Mouse (Mus musculus): Measurements from ENCODE around the gene Mrpl4. TPM values are rescaled to one million over a fixed set of nuclear protein-coding genes. Genes with fewer than 3 reads are reported as not detected.
A peak's percentile ranks its signal among the peaks of the same experiment; 100 is the strongest.

Mrpl4 gene
- total RNA-seq, 2 experiments from 2014 or later = 13.0 to 18.0 TPM

DNA sequence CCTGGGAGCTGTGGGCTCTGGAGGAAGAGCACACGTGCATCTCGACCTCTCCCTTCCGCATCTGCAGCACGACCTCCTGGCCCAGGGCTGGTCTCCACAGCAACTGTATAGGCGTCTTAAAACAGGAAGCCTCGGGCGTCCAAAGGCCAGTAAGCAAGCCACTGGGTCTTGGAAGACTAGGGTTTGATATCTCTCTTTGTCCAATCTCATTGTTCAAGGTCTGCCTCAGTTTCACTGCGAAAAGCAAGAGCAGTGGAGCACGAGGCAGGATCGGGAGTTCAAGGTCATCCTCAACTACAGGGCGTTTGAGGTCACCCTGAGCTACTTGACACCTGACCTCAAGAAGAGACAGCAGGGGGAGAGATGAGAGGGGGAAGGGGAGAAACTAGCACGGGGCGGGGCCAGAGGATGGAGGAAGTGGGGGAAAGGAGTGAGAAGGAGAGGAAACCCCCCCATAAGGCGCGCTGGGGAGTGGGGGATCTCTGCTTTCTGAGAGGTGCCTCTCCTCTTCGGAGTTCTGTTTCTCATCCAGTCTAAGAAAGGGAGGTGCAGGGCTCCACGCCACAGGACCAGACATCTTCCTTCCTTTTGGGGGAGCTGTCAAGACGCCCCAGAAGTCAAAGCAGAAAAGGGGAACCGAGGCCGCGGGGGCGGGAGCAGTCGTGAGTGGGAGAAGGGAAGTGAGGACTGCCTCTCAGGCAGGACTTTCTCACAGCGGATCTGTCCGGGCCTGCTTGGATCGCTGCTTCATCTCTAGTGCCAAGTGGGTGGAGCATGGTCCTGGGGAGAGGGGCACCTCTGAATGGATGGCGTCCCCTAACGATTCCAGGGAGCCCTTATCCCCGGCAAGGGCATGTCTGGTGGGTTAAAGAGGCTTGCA is 12.4 kb downstream of the Mrpl4 start:
- ATAC-seq (replicated peaks; ENCODE audit: low FRiP score, poor library complexity, severe bottlenecking) = no peak

DNA sequence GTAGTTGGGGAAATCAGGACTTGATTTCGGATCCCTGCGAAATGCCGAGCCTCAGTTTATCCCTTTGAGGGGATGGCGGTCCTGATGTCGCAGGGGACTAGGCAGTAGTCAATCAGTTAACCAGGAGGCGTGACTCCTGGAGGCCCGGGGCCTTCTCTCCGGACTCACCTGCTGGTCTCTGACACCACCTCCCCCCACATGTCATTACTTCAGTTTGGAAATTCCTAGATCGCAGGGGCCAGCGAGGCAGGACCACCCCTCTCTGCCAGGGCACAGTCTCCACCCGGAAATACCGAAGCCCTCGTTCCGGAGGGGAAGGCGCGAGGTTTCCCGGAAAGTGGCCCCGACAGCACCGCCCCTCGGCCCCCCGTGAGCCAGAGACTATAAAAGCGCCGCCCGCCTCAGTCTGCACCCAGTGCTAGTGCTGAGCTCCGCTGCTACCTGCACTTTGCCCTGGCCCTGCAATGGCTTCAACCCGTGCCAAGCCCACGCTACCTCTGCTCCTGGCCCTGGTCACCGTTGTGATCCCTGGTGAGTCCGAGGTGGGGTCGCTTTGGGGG is 13.1 kb downstream of the Mrpl4 start, which contains the start of gene Icam1:
TSS of gene Icam1 (plus strand) at position 415 of the 560 bp plus-strand sequence.
- no peak for ATAC-seq (replicated peaks; ENCODE audit: low FRiP score, poor library complexity, severe bottlenecking)

DNA sequence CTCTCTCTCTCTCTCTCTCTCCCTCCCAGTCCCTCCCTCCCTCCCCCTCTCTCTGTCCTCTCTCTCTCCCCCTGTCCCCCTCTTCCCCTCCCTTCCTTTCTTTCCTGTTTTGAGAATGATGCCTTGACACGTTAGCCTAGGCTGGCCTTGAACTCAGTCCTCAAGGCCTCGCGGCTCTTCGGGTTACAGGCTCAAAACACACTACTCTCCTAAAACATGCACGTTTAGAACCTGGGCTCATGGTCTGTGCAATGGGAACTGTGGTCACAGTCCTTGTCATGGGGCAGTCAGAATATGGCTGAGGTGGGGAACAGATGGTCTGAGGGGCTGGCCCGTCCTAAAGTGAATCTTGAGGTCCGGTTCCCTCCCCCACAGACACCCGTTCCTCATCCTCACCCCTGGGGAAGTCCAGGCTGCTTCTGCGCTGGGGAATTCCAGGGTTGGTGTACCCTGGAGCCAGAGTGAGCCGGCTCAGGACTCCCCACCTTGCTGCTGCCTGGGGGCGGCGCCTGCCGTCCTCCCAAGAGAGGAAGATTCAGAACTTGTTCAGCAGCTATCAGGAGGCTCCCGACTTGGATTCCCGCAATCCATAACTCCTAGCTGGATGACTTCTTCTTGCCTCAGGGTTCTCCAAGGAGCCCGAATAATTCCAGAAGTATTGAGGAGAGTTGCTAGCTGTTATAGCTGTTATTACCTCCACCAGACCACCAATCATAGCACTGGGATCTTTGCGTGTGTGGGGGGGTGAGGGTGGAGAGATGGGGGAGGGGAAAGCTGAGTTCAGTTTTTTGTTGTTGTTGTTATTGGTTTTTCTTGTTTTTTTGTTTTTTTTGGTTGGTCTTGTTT is 14.0 kb downstream of the Mrpl4 start:
- ATAC-seq (replicated peaks; ENCODE audit: low FRiP score, poor library complexity, severe bottlenecking) = no peak

DNA sequence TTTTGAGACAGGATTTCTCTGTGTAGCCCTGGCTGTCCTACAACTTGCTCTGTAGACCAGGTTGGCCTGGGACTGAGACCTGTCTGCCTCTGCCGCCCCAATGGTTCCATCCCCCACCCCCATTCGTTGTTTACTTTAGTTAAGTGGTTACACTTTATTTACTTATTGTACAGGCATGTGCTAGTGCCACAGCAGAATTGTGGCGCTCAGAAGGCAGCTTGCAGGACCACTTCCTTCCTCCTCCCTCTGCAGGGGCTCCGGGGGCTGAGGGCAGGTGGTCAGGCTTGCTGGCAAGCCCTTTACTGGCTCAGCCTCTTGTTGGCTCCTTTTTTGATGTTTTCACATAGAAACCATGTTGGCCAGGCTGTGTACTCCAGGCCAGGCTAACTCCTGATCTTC is 14.6 kb downstream of the Mrpl4 start:
- ATAC-seq (replicated peaks; ENCODE audit: low FRiP score, poor library complexity, severe bottlenecking) = no peak

DNA sequence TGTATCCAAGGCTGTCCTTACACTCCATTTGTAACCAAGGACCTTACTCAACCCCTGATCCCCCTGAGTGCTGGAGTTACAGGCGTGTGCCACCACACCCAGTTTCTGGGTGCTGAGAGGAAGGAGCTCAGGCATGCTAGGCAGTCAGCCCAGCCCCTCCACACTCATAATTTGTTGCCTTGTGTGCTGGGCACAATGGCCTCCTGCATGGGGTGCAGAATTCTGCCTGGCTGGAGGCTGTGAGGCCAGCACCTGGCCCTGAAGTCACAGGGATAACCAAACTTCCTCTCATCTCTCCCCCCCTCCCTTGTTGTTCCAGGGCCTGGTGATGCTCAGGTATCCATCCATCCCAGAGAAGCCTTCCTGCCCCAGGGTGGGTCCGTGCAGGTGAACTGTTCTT is 16.1 kb downstream of the Mrpl4 start:
- ATAC-seq (replicated peaks; ENCODE audit: low FRiP score, poor library complexity, severe bottlenecking) = no peak

DNA sequence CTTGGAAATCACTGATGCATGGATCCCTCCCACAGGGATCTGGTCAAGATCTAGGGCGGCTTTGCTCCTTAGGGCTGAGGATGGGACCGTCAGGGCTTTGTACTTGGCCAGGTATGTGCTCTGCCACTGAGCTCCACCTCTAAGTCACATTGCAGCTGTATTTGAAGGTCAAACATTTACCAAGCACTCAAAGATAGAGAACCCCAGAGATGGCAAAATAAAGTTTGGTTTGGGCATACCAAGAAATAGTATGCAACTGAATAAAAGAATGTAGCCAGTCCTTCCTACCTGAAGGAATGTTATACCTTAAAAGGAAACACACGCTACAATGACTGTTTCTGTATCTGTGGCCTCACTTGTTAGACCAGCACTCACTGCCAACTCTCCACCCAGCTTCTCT is 18.8 kb downstream of the Mrpl4 start:
- no peak for ATAC-seq (replicated peaks; ENCODE audit: low FRiP score, poor library complexity, severe bottlenecking)

DNA sequence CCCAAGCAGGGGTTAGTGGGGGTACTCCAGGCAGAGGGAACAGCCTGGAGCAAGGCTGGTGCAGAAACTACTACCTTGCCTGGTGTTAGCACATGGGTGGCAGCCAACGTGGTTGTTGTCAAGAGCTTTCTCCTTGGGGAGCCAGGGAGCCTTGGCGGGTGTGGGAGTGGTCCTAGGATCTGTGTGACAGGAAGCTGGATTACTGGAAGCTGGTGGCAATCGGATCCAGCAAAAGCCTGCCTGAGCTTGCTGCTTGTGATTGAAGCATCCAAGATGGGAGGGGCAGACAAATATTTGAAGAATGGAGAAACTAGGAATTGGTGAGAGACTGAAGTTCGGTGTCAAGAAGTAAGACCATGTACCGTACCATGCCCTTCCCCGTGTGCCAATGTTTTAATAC is 19.8 kb downstream of the Mrpl4 start:
- ATAC-seq (replicated peaks; ENCODE audit: low FRiP score, poor library complexity, severe bottlenecking) = no peak

DNA sequence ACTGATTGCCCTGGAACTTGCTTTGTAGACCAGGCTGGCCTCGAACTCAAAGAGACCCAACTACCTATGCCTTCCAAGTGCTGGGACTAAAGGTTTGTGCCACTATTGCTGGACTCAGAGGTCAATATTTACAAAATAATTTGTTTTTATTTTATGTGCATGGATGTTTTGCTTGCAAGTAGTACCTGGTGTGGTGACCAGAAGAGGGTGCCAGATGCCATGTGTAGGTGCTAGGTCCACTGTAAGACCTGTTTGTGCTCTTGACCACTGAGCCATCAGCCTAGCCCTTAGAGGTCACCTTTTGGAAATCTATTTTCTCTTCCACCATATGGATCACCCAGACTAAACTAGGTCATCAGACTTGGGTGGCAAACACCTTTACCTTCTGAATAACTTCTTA is 20.2 kb downstream of the Mrpl4 start:
- no peak for ATAC-seq (replicated peaks; ENCODE audit: low FRiP score, poor library complexity, severe bottlenecking)

DNA sequence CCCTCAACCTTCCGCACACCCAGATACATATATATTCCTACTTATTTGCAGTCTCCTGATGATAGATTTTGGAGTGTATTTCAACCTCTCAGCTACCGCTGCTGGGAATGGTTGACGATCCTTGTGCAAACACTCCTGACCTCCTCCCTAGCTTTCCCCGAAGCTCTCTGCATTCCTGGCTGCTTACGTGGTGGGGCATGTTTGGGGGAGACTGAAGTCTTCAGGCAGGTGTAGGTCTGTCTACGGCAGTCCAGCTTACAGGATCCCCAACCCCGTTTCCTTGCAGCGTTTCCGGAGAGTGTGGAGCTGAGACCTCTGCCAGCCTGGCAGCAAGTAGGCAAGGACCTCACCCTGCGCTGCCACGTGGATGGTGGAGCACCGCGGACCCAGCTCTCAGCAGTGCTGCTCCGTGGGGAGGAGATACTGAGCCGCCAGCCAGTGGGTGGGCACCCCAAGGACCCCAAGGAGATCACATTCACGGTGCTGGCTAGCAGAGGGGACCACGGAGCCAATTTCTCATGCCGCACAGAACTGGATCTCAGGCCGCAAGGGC is 22.8 kb downstream of the Mrpl4 start:
- ATAC-seq (replicated peaks; ENCODE audit: low FRiP score, poor library complexity, severe bottlenecking) = no peak

DNA sequence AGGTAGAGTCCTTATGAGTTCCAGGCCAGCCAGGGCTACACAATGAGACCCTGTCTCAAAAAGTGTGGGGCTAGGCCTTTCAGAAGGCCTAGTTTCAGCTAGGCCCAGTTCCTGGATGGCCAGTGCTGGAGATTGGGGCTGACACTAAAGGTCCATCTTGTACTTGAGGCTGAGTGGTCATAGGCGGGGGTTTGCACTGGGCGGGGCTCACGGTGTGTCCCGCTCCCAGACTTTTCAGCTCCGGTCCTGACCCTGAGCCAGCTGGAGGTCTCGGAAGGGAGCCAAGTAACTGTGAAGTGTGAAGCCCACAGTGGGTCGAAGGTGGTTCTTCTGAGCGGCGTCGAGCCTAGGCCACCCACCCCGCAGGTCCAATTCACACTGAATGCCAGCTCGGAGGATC is 24.3 kb downstream of the Mrpl4 start:
- ATAC-seq (replicated peaks; ENCODE audit: low FRiP score, poor library complexity, severe bottlenecking) = no peak

DNA sequence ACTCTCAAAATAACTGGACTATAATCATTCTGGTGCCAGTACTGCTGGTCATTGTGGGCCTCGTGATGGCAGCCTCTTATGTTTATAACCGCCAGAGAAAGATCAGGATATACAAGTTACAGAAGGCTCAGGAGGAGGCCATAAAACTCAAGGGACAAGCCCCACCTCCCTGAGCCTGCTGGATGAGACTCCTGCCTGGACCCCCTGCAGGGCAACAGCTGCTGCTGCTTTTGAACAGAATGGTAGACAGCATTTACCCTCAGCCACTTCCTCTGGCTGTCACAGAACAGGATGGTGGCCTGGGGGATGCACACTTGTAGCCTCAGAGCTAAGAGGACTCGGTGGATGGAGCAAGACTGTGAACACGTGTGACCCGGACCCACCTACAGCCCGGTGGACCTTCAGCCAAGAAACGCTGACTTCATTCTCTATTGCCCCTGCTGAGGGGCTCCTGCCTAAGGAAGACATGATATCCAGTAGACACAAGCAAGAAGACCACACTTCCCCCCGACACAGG is 25.3 kb downstream of the Mrpl4 start:
- ATAC-seq (replicated peaks; ENCODE audit: low FRiP score, poor library complexity, severe bottlenecking) = no peak

DNA sequence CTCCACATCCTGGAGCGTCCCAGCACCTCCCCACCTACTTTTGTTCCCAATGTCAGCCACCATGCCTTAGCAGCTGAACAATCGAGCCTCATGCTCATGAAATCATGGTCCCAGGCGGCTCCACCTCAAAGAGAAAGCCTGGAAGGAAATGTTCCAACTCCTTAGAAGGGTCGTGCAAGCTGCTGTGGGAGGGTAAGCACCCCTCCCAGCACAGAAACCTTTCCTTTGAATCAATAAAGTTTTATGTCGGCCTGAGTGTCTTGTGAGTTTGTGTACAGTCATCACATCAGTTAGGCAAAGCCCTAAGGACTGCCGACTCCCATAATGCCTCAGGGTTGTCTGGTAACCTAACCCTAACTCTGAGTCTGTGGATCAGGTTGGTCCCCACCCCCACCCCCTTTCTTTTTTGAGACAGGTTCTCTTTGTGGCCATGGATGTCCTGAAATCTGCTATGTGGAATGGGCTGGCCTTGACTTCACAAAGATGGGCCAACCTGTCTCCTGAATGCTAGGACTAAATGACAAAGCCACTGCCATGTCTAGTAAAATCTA is 26.1 kb downstream of the Mrpl4 start:
- ATAC-seq (replicated peaks; ENCODE audit: low FRiP score, poor library complexity, severe bottlenecking) = no peak

DNA sequence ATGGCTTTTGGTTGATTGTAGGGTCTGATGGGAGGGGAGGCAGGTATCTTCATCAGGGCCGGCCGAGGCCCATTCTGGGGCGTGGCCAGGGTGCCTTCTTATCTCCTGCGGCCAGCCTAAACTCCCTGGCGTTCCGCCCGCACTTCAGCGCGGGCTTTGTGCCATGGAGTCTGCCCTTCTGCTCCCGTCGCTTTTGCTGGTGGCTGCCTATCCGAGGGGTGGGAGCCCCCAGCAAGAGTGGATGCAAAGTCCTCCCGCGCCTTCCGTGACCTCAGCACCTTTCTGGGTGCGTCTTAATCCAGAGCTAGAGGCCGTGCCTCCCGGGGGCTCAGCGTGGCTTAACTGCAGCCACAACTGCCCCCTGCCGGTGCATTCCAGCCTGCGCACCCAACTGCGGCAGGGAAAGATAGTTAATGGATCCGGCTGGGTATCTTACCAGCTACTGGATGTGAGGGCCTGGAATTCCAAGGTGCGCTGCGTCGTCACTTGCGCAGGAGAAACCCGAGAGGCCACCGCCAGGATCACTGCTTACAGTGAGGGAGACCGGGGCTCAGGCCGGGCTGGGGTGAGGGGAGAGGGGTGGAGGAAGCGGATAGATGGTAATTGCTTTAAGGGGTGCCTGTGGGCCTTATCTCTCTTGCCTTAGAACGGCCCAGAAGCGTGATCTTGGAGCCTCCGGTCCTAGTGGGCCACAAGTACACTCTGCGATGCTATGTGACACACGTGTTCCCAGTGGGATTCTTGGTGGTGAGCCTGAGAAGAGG is 26.9 kb downstream of the Mrpl4 start, which contains the start of gene Icam4:
TSS of gene Icam4 (plus strand) at position 83 of the 764 bp plus-strand sequence.
- ATAC-seq (replicated peaks; ENCODE audit: low FRiP score, poor library complexity, severe bottlenecking) = peak; percentile 66

DNA sequence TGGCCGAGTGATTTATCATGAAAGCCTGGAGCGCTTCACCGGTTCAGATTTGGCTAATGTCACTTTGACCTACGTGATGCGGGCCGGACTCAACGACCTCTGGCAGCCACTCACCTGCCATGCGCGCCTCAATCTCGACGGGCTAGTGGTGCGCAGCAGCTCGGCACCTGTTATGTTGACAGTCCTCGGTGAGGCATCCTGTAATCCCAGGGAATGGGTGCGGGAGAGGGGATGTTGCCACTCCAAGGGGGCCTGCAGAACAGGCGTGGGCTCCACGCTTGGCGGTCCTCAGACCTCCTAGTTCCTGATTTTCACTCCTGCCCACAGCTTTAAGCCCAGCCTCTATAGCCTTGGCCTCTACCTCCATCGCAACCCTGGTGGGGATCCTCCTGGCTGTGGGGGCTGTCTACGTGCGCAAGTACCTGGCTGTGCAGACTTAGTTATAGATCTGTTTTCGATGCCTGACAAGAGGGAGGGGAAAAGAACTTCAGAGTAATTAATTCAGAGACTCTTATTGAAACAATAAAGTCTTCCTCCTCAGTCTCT is 27.6 kb downstream of the Mrpl4 start:
- ATAC-seq (replicated peaks; ENCODE audit: low FRiP score, poor library complexity, severe bottlenecking) = peak; percentile 5; the same call in 1 of the 2 replicates

DNA sequence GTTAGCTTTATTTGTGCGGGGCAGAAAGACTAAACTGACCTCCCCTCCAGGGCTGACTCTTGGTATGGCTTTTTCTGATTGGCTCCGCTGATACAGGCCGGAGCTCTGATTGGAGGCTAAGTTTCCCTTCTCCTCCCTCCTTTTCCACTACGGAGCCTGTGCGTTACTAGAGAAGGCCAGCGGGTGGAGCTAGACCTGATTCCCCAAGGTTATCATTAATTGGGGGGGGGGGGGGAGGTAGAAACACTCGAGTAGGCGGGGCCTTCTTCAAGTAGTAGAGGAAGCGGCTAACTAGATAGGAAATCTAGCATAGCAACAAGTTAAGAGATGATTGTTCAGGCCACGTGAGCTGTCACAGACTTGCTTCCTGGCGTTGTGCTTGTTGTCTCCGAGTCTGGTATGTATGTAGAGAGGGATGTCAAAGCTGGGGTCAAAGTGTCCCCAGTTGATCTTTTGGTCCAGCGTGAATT is 28.3 kb downstream of the Mrpl4 start:
- peak; percentile 63 for ATAC-seq (replicated peaks; ENCODE audit: low FRiP score, poor library complexity, severe bottlenecking)

DNA sequence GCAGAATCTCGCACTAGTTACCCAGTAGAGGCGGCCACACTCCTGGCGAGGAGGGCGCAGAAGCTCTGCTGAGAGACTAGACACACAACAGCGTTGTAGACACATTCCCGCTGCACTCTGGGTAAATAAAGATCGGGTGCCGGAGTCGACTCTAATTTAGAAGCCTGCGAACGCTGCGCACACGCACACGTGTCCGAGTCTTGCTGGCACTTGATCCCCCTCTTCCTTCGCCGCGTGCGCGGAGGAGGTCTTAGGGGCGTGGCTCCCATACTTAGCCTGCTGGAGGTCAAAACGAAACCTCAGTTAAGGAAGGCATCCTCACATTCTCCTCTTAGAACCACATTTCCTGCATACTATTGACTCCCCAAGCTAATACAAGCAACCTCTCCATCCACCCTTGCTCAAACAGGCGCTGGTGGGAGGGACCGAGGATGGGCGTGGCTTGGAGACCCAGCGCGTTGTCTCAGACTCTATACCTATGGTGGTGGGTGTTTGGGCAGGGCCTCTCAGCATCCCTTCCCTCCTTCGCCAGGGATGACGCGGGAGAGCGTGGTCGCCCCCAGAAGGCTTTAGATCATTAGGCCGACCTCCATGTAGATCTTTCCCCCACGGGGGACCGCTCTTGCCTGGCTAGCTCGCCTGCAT is 28.8 kb downstream of the Mrpl4 start:
- ATAC-seq (replicated peaks; ENCODE audit: low FRiP score, poor library complexity, severe bottlenecking) = peak; percentile 5; the same call in 1 of the 2 replicates

DNA sequence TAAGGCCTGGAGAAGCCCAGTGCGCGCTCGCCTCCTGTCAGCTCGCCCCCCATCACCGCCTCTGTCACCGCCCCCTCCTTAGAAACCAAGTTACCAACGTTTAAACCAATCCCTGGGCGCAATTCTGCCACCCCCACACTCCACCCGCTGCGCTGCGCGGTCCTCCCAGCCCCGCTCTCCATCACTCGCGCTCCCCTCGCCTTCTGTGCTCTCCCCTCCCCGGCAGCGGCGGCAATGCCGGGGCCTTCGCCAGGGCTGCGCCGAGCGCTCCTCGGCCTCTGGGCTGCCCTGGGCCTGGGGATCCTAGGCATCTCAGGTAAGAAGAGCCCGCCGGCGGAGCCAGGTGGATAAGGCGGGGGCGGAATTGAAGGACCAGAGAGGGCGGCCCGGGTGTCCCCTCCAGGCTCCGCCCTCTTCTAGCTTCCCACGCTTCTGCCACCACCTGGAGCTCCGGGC is 29.4 kb downstream of the Mrpl4 start, which contains the start of gene Icam5:
TSS of gene Icam5 (plus strand) at position 178 of the 456 bp plus-strand sequence.
- ATAC-seq (replicated peaks; ENCODE audit: low FRiP score, poor library complexity, severe bottlenecking) = no peak

DNA sequence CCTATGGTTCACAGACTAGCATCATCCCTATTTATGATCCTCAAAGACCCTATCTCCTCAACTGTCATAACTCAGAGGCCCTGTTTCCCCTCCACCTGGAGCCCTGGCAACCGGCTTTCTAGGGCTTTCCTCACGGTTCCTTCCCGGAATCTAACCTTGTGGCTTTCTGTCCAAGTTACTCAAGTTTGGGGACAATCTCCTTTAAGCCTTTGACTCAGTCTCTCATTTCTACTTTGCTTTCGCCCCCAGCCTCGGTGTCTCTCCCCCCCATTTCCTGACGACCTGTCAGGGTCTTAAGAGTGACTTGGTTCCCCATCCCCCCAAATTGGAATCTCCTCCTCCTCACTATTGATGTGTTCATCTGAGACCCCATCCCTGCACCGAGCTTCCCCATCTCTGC is 30.0 kb downstream of the Mrpl4 start:
- no peak for ATAC-seq (replicated peaks; ENCODE audit: low FRiP score, poor library complexity, severe bottlenecking)

Measured in erythroid progenitor cell, adult 5-6 weeks (primary cell).